Comparison of ENCODE assay signal across 19 mouse cellular contexts in the genomic region with DNA sequence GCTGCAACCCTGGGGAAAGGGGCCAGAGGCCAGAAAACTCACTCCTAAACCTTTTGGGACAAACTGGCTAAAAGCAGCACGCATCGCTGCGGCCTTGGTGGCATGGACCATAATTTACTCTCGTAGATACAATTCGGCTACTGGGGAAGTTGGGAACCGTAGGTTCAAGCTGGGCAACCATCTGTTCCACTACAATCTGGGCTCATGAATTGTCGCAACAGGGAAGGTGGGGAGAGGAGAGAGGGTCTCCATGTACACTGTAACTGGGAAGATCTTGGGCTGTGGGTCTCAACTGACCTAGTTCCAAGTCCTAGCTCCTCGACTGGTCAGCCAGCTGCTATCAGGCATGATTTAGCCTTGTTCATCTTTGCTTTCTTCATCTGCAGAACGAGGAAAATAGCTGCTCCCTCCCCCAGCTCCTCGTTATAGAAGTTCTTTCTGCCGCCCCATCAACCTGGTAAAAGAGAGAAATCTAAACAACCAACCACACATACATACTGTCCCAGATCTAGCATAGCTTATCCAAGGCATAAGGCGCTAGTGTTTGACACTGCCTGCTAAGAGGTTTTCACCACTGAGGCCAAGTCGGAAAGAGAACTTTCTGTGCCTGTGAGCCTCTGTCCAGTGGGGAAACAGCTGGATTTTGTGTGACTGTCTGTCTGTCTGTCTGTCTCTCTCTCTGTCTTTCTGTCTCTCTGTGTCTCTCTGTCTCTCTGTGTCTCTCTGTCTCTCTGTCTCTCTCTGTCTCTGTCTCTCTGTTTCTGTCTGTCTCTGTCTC. TPM values are rescaled to one million over a fixed set of nuclear protein-coding genes. Genes with fewer than 3 reads are reported as not detected.
DNase-seq lines count a peak whose midpoint lies in the region.
"Had no signal": no experiment of that assay in that cellular context is flagged by ENCODE, and none has a peak within 500 bp of the region (broad histone marks: within the 10 kb centered on the region; RNA-seq: fewer than 3 reads in every experiment).

No protein-coding gene starts in this region.

- DNase-seq in cerebellum, postnatal 10 days, result peak; percentile 71 to 82
- DNase-seq in cerebellum, postnatal 36 days, result no peak
- DNase-seq in left cerebral cortex, postnatal 14 days (ENCODE audit: low spot score in 2 of 2), result peak; percentile 35 to 49
- DNase-seq in left cerebral cortex, postnatal 10 days (ENCODE audit: extremely low spot score in 1 of 2, low spot score in 2 of 2), result no peak
- DNase-seq in right cerebral cortex, adult 18-20 months, result peak; percentile 15
- no peak for DNase-seq in right cerebral cortex, postnatal 4 days
- DNase-seq in telencephalon, adult 2 months (ENCODE audit: low read depth, low spot score), result peak; percentile 34
- DNase-seq in retina, postnatal 1 day, result no peak
- DNase-seq: cerebellum, adult 11 months; heart, adult 11 months; liver, embryonic 13.5 days; midbrain, embryonic 14.5 days; thymus, postnatal 4 days had no signal

- intact Hi-C loops in left cerebral cortex, postnatal 14 days (cut with DNase I), result loop anchor here (10.0 kb wide), 1 partner anchor 542 kb away; no protein-coding TSS in a partner anchor
- intact Hi-C loops in left cerebral cortex, postnatal 10 days (cut with DNase I), result loop anchor here (10.0 kb wide), 1 partner anchor 542 kb away; no protein-coding TSS in a partner anchor

RNA-seq across cellular contexts. Expression of a gene that starts 19.5 kb away (rescaled TPM):
- not detected for total RNA-seq in left cerebral cortex, postnatal 14 days (2021)
- total RNA-seq in left cerebral cortex, postnatal 10 days (2021), result not detected
- total RNA-seq: common myeloid progenitor, adult 5-6 weeks; G1E; gastrocnemius, adult 8-10 months; hematopoietic stem cell, adult 5-6 weeks; layer of hippocampus, adult 8-10 months; neutrophil, adult 5-6 weeks had no signal

RNA-seq across cellular contexts. Expression of a gene that starts 25.7 kb away (rescaled TPM):
- 10 to 100 TPM; 20.7 to 49.7 TPM for total RNA-seq in left cerebral cortex, postnatal 14 days (2021)
- 10 to 100 TPM; 38.7 to 40.3 TPM for total RNA-seq in left cerebral cortex, postnatal 10 days (2021)
- total RNA-seq: common myeloid progenitor, adult 5-6 weeks; hematopoietic stem cell, adult 5-6 weeks; neutrophil, adult 5-6 weeks had no signal

Comparison
In these comparisons a context has a peak if more than half of its experiments do, and no peak if none do; other contexts are left out.
1. DNase-seq: peak in cerebellum, postnatal 10 days (2 of 2), left cerebral cortex, postnatal 14 days (2 of 2), right cerebral cortex, adult 18-20 months (single experiment) and telencephalon, adult 2 months (single experiment); none in cerebellum, postnatal 36 days (0 of 2), left cerebral cortex, postnatal 10 days (0 of 2), right cerebral cortex, postnatal 4 days (single experiment) and retina, postnatal 1 day (single experiment).